Mouse (Mus musculus) gastrocnemius, postnatal 10 days (tissue): ENCODE measurements at regions not wholly inside any gene's neighbourhood (a gene's known extent, or its start where the extent isn't known, plus 50 kb on each side); places are given as distances from the start of the nearest gene placed in this dataset.
A peak's percentile ranks its signal among the peaks of the same experiment; 100 is the strongest.

Experiments
- DNase-seq: peaks from one replicate; pipeline ENCODE4 v3.0.0; 2021; ENCODE audit warnings: mixed read lengths

GRCm38 (mm10) chr2:136617138-136617537 lies 96.1 kb upstream of the Snap25 start:
- DNase-seq: no peak

DNA sequence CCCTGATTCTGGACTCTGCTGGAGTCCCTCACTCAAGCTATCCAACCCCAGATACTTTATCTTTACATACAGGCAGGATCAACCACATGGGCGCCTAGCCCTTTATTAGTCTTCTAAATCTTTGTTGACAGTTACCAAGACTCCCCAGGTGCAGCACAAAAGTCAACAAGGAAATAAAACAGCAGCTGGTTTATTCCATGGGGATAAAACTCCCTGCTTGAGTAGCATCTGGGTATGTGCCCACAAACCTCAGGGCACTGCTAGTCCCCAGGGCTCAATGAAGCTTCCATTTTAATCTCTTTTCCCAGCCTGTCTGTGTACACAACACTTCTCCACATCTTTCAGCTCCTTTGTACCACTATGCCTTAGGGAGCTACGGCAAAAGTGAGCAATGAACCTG lies 95.1 kb upstream of the Snap25 start:
- DNase-seq: no peak

GRCm38 (mm10) chr2:136620309-136620708 lies 92.9 kb upstream of the Snap25 start:
- DNase-seq: no peak

GRCm38 (mm10) chr2:136620969-136621368 lies 92.3 kb upstream of the Snap25 start:
- no peak for DNase-seq

DNA sequence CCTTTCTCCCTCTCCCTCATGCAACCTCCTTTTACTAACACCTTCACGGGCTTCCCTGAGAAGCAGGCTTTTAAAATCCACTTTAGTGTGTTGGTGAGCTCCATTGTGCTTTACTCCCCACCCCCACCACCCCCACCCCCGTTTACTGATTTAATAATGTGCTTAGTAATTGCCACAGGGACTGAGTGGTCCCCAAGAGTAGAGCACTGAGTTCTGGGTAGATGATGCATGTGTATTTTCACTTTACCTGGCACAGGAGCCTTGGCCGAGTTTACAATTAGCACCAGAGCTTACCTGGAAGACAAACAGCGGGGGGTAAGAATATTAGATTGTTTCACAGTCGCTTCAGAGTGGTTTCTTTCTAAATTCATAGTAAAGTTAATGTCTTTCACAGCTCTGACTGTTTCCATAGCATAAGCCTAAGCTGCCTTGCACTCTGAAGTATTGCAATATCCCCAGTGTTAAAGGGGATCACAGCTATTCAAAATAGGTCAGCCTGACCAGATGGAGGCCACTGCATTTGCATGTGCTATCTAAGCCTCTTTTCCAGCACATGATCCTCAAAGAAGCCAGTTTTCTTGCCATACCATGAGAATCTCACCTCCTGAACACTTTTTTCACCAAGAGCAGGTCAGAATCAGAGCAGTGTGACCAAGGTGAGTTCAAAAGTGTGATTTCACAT lies 89.3 kb upstream of the Snap25 start:
- no peak for DNase-seq

DNA sequence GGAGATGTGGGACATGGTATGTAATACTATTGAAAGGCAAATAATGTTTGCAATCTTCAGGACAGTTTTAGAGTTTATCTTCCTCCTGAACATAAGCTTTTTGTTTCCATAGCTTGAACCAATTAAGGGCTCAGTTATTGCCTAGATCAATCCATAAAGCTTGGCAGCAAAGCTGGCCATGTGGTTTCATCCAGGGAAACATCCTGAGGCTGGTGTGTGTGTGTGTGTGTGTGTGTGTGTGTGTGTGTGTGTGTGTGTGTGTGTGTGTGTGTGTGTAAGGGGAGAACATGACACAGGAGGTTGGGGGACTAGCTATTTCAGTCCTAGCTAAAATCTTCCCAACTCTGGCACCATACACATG lies 88.8 kb upstream of the Snap25 start:
- no peak for DNase-seq

DNA sequence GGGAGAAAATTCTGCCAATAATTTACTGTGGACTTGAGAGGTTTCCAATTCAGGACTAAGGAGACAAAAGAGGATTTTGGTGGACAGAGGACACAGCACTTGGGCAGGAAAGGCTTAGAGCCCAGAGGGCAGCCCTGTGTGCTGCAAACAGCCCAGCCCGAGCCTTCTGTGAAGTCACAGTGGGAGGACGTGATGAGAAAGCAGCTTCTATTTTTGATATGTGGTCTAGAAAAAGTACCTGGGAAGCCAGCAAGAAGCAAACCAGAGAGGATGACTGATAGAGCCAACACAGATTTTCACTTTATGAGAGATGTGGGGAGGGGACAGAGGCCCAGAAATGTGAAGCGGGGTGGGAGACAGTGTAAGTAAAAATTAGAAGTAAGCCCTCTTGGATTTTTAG lies 66.3 kb upstream of the Snap25 start:
- DNase-seq: no peak

- DNase-seq: peak; percentile 22
Measured at GRCm38 (mm10) chr2:136648606-136649005, 64.6 kb upstream of the Snap25 start.

- DNase-seq: no peak
Measured at GRCm38 (mm10) chr2:136650721-136651120, 62.5 kb upstream of the Snap25 start.

GRCm38 (mm10) chr2:136652206-136653003 lies 60.8 kb upstream of the Snap25 start:
- DNase-seq: no peak
